Mouse (Mus musculus) ES-CJ7 (cell line): ENCODE data around the gene Apc2.
"Not testable (repeated sequence)": the region's sequence is repeated elsewhere in the genome, so short reads cannot be mapped to it uniquely, and the experiment has no call there.

Experiments
- DNase-seq: peaks from one replicate; pipeline ENCODE4 v3.0.0; 2011; ENCODE audit warnings: low read depth, low spot score

Apc2 gene

DNA sequence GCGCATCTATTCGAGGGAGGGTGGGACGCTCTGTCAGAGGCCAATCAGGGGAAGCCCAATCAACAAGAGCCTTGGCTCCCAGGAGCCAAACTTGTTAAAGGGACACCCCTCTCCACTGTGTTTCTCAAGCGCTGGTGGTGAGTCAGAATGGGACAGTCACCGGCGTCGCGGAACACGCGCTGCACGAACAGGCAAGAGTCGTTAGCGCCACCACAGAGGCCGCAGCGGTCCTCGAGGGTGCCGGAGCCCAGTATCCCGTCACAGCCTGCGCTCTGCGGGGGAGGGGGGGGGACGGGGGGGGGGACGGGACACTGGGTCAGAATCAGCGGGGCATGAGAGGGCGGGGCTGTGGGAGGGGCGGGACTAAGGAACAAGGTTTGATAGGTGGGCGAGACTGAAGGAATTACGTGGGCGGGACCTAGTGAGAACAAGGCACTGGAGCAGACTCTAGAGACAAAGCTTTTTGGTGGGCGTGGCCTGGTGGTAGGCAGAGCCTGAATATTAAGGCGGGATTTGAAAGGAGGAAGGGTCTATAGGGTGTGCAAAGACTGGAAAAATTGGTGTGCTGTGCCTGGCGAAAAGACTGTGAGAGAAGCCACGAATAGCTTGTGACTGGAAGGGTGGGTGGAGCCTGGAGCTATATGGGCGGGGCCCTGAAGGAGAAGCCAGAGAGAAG is 47.1 kb downstream of the Apc2 start:
- peak; percentile 94 for DNase-seq

DNA sequence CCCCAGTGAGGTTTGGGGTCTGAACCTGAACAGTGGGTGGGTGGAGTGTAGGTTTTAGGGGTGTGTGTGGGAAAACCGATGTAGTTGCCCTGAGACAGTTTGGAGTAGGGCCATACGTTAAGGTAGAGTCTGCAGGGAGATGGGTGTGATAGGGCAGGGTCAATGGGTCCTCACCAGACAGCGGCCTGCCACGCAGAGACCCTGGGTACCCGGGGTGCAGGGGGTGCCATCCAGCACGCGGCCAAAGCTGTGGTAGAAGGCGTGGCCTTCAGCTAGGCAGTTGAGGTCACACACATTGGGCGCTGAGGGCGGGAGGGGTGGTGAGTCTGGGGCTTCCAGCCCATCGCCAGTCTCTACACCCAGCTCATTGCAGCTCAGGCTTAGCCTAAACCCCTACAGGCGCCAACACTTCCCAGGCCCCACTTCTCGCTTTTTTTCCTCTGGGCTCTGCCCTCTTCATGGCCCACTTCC is 47.7 kb downstream of the Apc2 start:
- no peak for DNase-seq

- DNase-seq, result no peak
Observed at GRCm38 (mm10) chr10:80344131-80344661, 48.4 kb downstream of the Apc2 start.

DNA sequence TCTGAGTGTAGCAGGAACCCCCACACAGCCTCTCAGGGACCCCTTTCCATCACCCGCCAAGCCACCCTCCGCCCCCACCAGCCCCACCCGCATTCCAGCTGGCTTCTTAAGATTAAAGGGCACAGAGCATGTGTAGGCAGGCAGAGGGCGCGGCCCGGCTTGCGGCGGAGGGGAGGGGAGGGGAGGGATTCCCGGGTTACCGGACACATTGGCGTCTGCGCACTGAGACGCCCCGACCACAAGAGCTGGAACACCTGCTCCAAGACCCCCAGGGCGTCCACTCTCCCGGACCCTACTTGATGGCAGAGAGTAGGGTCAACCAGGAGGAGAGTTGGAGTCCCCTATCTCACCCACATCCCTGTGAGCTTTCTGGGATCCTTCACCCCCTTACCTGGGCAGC is 49.3 kb downstream of the Apc2 start:
- DNase-seq, result no peak

DNA sequence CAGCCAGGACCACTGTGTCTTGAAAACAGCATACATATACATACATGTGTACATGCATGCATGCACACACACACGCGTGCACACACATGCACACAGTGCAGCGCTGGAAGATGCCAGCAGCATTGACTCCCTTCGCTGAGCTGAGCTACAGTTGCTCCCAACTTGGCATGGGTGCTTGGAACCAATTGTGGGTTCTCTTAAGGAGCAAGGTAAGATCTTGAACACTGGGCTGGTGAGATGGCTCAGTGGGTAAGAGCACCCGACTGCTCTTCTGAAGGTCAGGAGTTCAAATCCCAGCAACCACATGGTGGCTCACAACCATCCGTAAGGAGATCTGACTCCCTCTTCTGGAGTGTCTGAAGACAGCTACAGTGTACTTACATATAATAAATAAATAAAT is 50.2 kb downstream of the Apc2 start:
- not testable (repeated sequence) for DNase-seq

- DNase-seq, result no peak
Observed at GRCm38 (mm10) chr10:80347514-80347967, 51.8 kb downstream of the Apc2 start.

DNA sequence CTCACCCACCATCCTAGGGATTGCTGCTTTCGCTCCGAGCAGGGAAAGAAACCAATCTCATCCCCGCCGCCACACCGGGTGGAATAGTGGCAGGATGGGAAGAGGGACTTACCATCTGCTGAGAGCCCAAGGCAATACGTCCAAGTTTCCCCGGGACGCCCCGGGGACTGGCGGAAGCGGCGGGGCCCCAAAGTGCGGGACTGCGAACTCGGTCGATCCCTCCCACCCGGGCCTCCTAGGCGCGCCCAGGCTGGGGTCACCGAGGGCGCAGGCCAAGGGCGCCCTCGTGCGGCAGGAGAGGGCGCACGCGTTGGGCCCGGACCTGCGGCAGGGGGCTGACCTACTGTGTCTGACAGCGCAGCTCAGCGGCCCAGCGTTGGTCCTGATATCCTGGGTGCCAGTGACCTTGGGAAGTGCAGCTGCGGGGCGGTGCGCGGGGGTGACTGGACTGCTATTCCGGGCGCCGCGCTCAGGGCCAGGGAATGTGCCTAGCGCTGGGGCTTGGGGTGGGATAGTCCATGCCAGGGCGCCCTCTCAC is 52.5 kb downstream of the Apc2 start, which contains the start of gene Adamtsl5:
Gene Adamtsl5 (minus strand): TSS at position 169 of the 538 bp plus-strand sequence.
- DNase-seq, result peak; percentile 76

GRCm38 (mm10) chr10:80348981-80349380 is 53.2 kb downstream of the Apc2 start:
- no peak for DNase-seq

DNA sequence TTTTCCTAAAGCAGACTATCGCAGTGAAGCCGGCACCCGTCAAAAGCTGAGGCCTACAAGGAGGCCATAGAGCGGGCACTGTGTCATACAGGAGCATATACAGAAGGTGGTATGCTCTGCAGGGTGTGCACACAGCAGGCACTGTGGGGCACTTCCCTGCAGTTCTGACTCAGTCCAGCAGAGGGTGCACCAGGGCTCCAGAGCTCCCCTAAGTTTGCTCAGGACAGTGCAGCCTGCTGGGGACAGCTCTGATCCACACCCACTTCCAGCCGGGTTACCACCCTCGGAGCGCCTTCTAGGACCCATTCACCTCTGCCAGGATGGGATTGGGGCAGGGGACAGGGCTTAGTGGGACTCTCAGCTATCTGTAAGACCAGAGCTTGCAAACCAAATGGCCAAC is 54.5 kb downstream of the Apc2 start:
- peak; percentile 90 for DNase-seq

- DNase-seq, result no peak
Observed at GRCm38 (mm10) chr10:80351896-80352295, 56.1 kb downstream of the Apc2 start.

GRCm38 (mm10) chr10:80352727-80353126 is 57.0 kb downstream of the Apc2 start:
- no peak for DNase-seq

DNA sequence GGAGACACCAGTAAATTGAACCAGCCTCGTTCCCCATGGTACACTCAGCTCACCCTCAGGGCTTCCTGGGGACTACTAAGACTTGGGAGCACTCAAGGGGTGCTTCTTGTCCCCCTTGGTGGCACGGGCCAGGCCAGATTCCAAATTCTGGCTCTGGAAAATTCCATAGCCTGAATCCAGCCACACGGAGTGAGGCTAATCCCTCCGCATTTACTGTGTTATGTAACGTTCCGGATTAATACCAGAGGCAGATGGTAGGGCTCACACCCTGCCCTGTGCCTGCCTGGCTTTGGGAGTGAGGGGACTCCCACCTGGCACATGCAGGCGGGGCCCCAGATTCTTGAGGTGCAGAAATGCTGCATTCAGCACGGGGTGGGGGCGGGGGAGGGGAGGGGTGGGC is 59.7 kb downstream of the Apc2 start:
- no peak for DNase-seq

DNA sequence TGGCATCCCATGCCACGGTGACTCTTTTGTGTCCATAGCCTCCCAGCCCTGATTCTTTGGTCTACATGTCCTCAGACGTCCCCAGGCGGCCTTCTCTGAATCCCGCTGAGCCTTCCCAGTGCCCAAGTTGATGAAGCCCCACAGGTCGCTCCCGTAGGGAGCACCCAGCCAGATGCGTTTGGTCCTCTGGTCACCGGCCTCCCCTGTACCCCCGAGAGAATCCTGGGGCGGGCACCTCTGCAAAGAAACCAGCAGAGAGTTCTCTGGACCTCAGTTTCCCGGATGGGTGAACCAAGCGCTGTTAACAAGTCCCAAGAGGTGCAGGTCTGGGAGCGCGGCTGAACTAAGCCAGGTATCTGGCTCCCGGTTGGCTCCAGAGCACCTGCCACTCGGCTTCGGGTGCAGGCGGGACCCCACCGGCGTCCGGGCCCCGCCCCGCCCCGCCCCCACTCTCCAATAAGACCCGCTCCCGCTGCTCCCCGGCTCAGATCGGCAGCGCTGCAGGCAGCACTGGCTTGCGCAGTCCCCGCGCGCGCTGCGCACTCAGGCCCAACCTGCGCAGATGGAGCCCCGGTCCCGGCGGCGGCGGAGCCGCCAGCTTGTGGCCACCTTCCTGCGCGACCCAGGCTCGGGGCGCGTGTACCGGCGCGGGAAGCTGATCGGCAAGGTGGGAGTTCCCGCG is 60.4 kb downstream of the Apc2 start, which contains the start of gene Plk5:
Gene Plk5 (plus strand): TSS at position 459 of the 682 bp plus-strand sequence.
- DNase-seq, result peak; percentile 38

GRCm38 (mm10) chr10:80356737-80357136 is 61.0 kb downstream of the Apc2 start:
- DNase-seq, result no peak

- no peak for DNase-seq
Observed at GRCm38 (mm10) chr10:80357336-80357735, 61.6 kb downstream of the Apc2 start.

DNA sequence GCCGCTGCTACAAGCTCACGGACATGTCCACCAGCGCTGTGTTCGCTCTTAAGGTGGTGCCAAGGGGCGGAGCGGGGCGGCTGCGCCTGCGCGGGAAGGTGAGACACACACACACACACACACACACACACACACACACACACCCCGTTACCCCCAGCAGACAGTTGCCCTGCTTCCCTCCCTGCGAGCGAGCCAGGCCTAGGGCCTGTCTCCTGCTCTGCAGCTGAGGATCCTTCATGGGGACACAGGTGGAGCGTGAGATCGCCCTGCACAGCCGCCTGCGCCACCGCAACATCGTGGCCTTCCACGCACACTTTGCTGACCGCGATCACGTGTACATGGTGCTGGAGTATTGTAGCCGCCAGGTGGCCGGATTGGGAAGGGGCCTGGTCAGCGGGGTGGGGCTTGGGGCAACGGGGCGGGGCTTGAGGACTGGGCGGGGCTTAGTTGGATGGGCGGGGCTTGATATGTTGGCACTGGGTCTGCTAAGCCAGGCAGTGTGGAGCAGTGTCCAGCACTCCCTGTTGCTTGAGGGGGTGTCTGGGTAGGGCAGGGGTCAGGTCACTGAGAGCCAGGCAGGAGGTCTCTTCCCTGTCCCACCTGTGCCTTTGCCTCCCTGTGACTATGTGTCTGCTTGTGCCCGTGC is 62.3 kb downstream of the Apc2 start:
- DNase-seq, result peak; percentile 61

DNA sequence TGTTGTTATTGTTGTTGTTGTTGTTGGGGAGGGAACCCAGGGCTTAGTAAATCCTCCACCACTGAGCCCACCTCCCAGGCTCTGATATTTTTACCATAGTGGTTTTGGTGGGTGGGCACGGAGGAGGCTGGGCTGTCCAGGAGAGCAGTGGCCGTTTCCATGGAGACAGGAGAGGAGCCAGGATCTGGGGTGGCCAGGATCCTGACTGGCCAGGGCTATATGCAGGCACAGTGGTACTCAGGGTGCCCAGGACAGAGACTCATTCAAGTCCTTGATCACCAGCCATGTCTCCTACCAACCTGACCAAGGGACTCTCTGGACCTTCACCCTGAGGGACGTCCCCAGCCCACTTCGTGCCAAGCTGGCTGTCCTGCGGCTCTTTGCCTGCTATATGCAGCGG is 68.0 kb downstream of the Apc2 start:
- DNase-seq, result no peak

DNA sequence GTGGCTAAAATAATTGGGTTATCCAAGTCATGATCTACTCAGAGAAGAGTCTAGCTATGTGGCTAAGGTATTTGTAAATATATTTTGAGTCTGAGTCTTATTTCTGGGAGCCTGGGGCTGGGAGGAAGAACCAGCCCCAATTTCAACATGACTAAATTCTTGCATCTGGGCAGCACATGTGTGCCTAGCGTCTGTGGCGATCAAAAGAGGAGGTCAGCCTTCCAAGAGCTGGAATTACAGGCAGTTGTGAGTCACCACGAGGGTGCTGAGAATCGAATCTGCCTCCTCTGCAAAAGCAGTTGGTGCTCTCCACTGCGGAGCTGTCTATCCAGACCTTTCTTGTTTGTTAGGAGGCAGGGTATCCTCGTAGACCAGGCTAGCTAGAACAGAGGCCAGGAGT is 70.0 kb downstream of the Apc2 start:
- no peak for DNase-seq
